Mouse (Mus musculus): ENCODE measurements around the gene Gm19935. TPM values are rescaled to one million over a fixed set of nuclear protein-coding genes. Genes with fewer than 3 reads are reported as not detected.

Gene Gm19935
- polyA plus RNA-seq, 1 experiment from 2014 or later = not detected

- no peaks in the 10 kb centered on the region for H3K4me1 ChIP-seq (ENCODE audit: control insufficient read depth, insufficient read depth, low read length)
- no peak for DNase-seq (ENCODE audit: low spot score)
- no peak overlapping the region for H3K4me3 ChIP-seq (ENCODE audit: low read depth, low read length)
- no peaks in the 10 kb centered on the region for H3K9me3 ChIP-seq (replicated peaks; ENCODE audit: control insufficient read depth, low read length)
- H3K27me3 ChIP-seq (ENCODE audit: control insufficient read depth, insufficient read depth, low read length) = no peaks in the 10 kb centered on the region
- H3K4me2 ChIP-seq (ENCODE audit: low read depth, low read length) = no peak overlapping the region
- no peak for ATAC-seq (replicated peaks; ENCODE audit: insufficient number of reproducible peaks, low FRiP score, low TSS enrichment, low read depth)
- H3K9ac ChIP-seq (replicated peaks; ENCODE audit: low read length) = no peak overlapping the region
- no peaks in the 10 kb centered on the region for H3K36me3 ChIP-seq (replicated peaks; ENCODE audit: control insufficient read depth, insufficient read depth, low read depth, low read length)
- 43% methylated on average over 8 of the region's 8 CpGs for WGBS
- H3K27ac ChIP-seq (replicated peaks; ENCODE audit: low read depth, low read length) = no peak overlapping the region
Observed at GRCm38 (mm10) chr8:90851544-90851943, 34.4 kb upstream of the Gm19935 start.

GRCm38 (mm10) chr8:90849462-90850050 lies 32.4 kb upstream of the Gm19935 start:
- Histone ChIP-seq H3K9ac (replicated peaks; ENCODE audit: low read length) (no peak overlapping the region; the same call in 1 of the 2 replicates), H3K4me2 (ENCODE audit: low read depth, low read length) (no peak overlapping the region), H3K4me3 (ENCODE audit: low read depth, low read length) (no peak overlapping the region), H3K9me3 (replicated peaks; ENCODE audit: control insufficient read depth, low read length) (no peaks in the 10 kb centered on the region), H3K27me3 (ENCODE audit: control insufficient read depth, insufficient read depth, low read length) (no peaks in the 10 kb centered on the region), H3K27ac (replicated peaks; ENCODE audit: low read depth, low read length) (no peak overlapping the region), H3K36me3 (replicated peaks; ENCODE audit: control insufficient read depth, insufficient read depth, low read depth, low read length) (no peaks in the 10 kb centered on the region), H3K4me1 (ENCODE audit: control insufficient read depth, insufficient read depth, low read length) (no peaks in the 10 kb centered on the region; the same call in 1 of the 2 replicates)
- WGBS = 45% methylated on average over 11 of the region's 11 CpGs
- DNase-seq (ENCODE audit: low spot score) (no peak), ATAC-seq (replicated peaks; ENCODE audit: insufficient number of reproducible peaks, low FRiP score, low TSS enrichment, low read depth) (no peak; the same call in 1 of the 2 replicates)

- H3K4me3 ChIP-seq (ENCODE audit: low read depth, low read length) = no peak overlapping the region
- DNase-seq (ENCODE audit: low spot score) = no peak
- no peaks in the 10 kb centered on the region; the same call in 1 of the 2 replicates for H3K4me1 ChIP-seq (ENCODE audit: control insufficient read depth, insufficient read depth, low read length)
- no peaks in the 10 kb centered on the region for H3K9me3 ChIP-seq (replicated peaks; ENCODE audit: control insufficient read depth, low read length)
- 85% methylated on average over 7 of the region's 7 CpGs for WGBS
- no peak overlapping the region for H3K9ac ChIP-seq (replicated peaks; ENCODE audit: low read length)
- no peak overlapping the region for H3K27ac ChIP-seq (replicated peaks; ENCODE audit: low read depth, low read length)
- no peaks in the 10 kb centered on the region for H3K27me3 ChIP-seq (ENCODE audit: control insufficient read depth, insufficient read depth, low read length)
- no peak for ATAC-seq (replicated peaks; ENCODE audit: insufficient number of reproducible peaks, low FRiP score, low TSS enrichment, low read depth)
- H3K4me2 ChIP-seq (ENCODE audit: low read depth, low read length) = no peak overlapping the region
- H3K36me3 ChIP-seq (replicated peaks; ENCODE audit: control insufficient read depth, insufficient read depth, low read depth, low read length) = no peaks in the 10 kb centered on the region
Observed at GRCm38 (mm10) chr8:90847980-90848379, 30.8 kb upstream of the Gm19935 start.

- Histone ChIP-seq H3K27me3 (ENCODE audit: control insufficient read depth, insufficient read depth, low read length) (no peaks in the 10 kb centered on the region), H3K9ac (replicated peaks; ENCODE audit: low read length) (no peak overlapping the region), H3K27ac (replicated peaks; ENCODE audit: low read depth, low read length) (no peak overlapping the region), H3K4me2 (ENCODE audit: low read depth, low read length) (no peak overlapping the region), H3K9me3 (replicated peaks; ENCODE audit: control insufficient read depth, low read length) (no peaks in the 10 kb centered on the region), H3K36me3 (replicated peaks; ENCODE audit: control insufficient read depth, insufficient read depth, low read depth, low read length) (no peaks in the 10 kb centered on the region), H3K4me1 (ENCODE audit: control insufficient read depth, insufficient read depth, low read length) (no peaks in the 10 kb centered on the region; the same call in 1 of the 2 replicates), H3K4me3 (ENCODE audit: low read depth, low read length) (no peak overlapping the region)
- ATAC-seq (replicated peaks; ENCODE audit: insufficient number of reproducible peaks, low FRiP score, low TSS enrichment, low read depth) (no peak), DNase-seq (ENCODE audit: low spot score) (no peak)
- WGBS = 70% methylated on average over 9 of the region's 9 CpGs
Observed at GRCm38 (mm10) chr8:90844179-90844967, 27.2 kb upstream of the Gm19935 start.

GRCm38 (mm10) chr8:90843127-90843526 lies 25.9 kb upstream of the Gm19935 start:
- no peak overlapping the region for H3K4me3 ChIP-seq (ENCODE audit: low read depth, low read length)
- ATAC-seq (replicated peaks; ENCODE audit: insufficient number of reproducible peaks, low FRiP score, low TSS enrichment, low read depth) = no peak
- H3K4me2 ChIP-seq (ENCODE audit: low read depth, low read length) = no peak overlapping the region
- no peak overlapping the region for H3K9ac ChIP-seq (replicated peaks; ENCODE audit: low read length)
- H3K36me3 ChIP-seq (replicated peaks; ENCODE audit: control insufficient read depth, insufficient read depth, low read depth, low read length) = no peaks in the 10 kb centered on the region
- no peaks in the 10 kb centered on the region; the same call in 1 of the 2 replicates for H3K4me1 ChIP-seq (ENCODE audit: control insufficient read depth, insufficient read depth, low read length)
- no peak overlapping the region for H3K27ac ChIP-seq (replicated peaks; ENCODE audit: low read depth, low read length)
- no peaks in the 10 kb centered on the region for H3K9me3 ChIP-seq (replicated peaks; ENCODE audit: control insufficient read depth, low read length)
- no peaks in the 10 kb centered on the region for H3K27me3 ChIP-seq (ENCODE audit: control insufficient read depth, insufficient read depth, low read length)
- 88% methylated on average over 6 of the region's 6 CpGs for WGBS
- DNase-seq (ENCODE audit: low spot score) = no peak

GRCm38 (mm10) chr8:90841321-90841720 lies 24.1 kb upstream of the Gm19935 start:
- ATAC-seq (replicated peaks; ENCODE audit: insufficient number of reproducible peaks, low FRiP score, low TSS enrichment, low read depth) = no peak
- 71% methylated on average over 13 of the region's 13 CpGs for WGBS
- Histone ChIP-seq H3K36me3 (replicated peaks; ENCODE audit: control insufficient read depth, insufficient read depth, low read depth, low read length) (no peaks in the 10 kb centered on the region), H3K9me3 (replicated peaks; ENCODE audit: control insufficient read depth, low read length) (no peaks in the 10 kb centered on the region), H3K4me2 (ENCODE audit: low read depth, low read length) (no peak overlapping the region), H3K4me3 (ENCODE audit: low read depth, low read length) (no peak overlapping the region), H3K27ac (replicated peaks; ENCODE audit: low read depth, low read length) (no peak overlapping the region), H3K27me3 (ENCODE audit: control insufficient read depth, insufficient read depth, low read length) (no peaks in the 10 kb centered on the region), H3K4me1 (ENCODE audit: control insufficient read depth, insufficient read depth, low read length) (no peaks in the 10 kb centered on the region; the same call in 1 of the 2 replicates), H3K9ac (replicated peaks; ENCODE audit: low read length) (no peak overlapping the region)
- DNase-seq (ENCODE audit: low spot score) = no peak

GRCm38 (mm10) chr8:90839725-90840714 lies 22.8 kb upstream of the Gm19935 start:
- H3K27ac ChIP-seq (replicated peaks; ENCODE audit: low read depth, low read length) = no peak overlapping the region
- H3K36me3 ChIP-seq (replicated peaks; ENCODE audit: control insufficient read depth, insufficient read depth, low read depth, low read length) = no peaks in the 10 kb centered on the region
- no peaks in the 10 kb centered on the region for H3K9me3 ChIP-seq (replicated peaks; ENCODE audit: control insufficient read depth, low read length)
- ATAC-seq (replicated peaks; ENCODE audit: insufficient number of reproducible peaks, low FRiP score, low TSS enrichment, low read depth) = no peak
- no peak overlapping the region for H3K4me2 ChIP-seq (ENCODE audit: low read depth, low read length)
- 75% methylated on average over 11 of the region's 11 CpGs for WGBS
- H3K27me3 ChIP-seq (ENCODE audit: control insufficient read depth, insufficient read depth, low read length) = no peaks in the 10 kb centered on the region
- no peak overlapping the region for H3K4me3 ChIP-seq (ENCODE audit: low read depth, low read length)
- DNase-seq (ENCODE audit: low spot score) = no peak
- H3K4me1 ChIP-seq (ENCODE audit: control insufficient read depth, insufficient read depth, low read length) = no peaks in the 10 kb centered on the region; the same call in 1 of the 2 replicates
- H3K9ac ChIP-seq (replicated peaks; ENCODE audit: low read length) = no peak overlapping the region

Measured in embryonic facial prominence, embryonic 11.5 days (tissue).